Comparison of ENCODE assay signal across 22 mouse cellular contexts in the genomic region with DNA sequence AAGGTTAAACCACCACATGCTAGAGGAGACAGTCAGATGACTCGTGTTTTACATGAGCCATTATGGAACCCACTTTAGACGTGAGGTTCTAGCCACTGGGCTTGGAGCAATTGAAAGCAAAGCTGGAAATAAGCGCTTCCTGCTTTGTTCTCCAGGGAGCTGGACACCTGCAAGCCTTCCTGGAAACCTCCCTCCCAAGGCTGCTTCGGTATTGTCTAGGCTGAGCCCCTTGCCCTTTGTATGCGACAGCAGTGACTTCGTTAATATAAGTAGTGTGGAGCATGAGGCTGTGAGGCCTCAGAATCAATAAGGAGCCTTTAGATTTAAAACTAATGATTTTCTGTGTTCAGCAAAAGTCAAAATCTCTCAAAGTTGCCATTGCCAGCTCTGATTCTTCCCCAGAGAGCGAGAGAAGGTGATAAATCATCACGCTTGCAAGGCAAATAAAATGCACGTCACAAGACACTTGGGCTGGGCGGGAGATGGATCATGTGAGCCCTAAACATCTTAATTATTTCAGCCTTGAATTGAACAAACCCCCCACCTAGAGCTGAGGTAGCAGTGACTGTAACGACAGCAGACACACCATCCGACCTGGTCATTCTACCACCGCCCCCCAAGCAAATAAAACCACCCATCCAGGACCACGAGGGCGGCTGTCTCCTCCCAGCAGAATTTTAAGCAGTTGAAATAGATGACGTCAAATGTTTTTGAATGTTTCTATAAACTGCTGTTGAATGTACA.
DNase-seq lines count a peak whose midpoint lies in the region; ATAC-seq and TF ChIP-seq lines count a peak whose summit lies in the region.
"Had no signal": no experiment of that assay in that cellular context is flagged by ENCODE, and none has a peak within 500 bp of the region (broad histone marks: within the 10 kb centered on the region; RNA-seq: fewer than 3 reads in every experiment).

No protein-coding gene starts in this region.

- H3K9ac ChIP-seq in hindbrain, postnatal 0 days (replicated peaks; ENCODE audit: low read length) = no peak overlapping the region
- no peak overlapping the region for H3K9ac ChIP-seq in neural tube, embryonic 12.5 days
- no peak overlapping the region for H3K9ac ChIP-seq in midbrain, embryonic 14.5 days (replicated peaks; ENCODE audit: low read length)
- H3K9ac ChIP-seq: embryonic facial prominence, embryonic 13.5 days; forebrain, postnatal 0 days; limb, embryonic 13.5 days; liver, embryonic 13.5 days; lung, embryonic 15.5 days had no signal

- no peaks in the 10 kb centered on the region for H3K27me3 ChIP-seq in hindbrain, embryonic 10.5 days (ENCODE audit: insufficient read depth, poor library complexity, severe bottlenecking)
- no peaks in the 10 kb centered on the region for H3K27me3 ChIP-seq in hindbrain, postnatal 0 days (ENCODE audit: insufficient read depth, low read length)
- H3K27me3 ChIP-seq in neural tube, embryonic 12.5 days (replicated peaks) = no peaks in the 10 kb centered on the region
- no peaks in the 10 kb centered on the region for H3K27me3 ChIP-seq in midbrain, embryonic 14.5 days (ENCODE audit: control insufficient read depth, insufficient read depth, low read length)
- H3K27me3 ChIP-seq in cerebellum, adult 2 months (ENCODE audit: control insufficient read depth, insufficient read depth, low read length) = no peaks in the 10 kb centered on the region
- H3K27me3 ChIP-seq: CH12.LX; embryonic facial prominence, embryonic 13.5 days; limb, embryonic 13.5 days; liver, embryonic 13.5 days; lung, embryonic 15.5 days had no signal

- TF ChIP-seq POLR2A in lung, adult 2 months (IDR thresholded peaks at IDR 0.05; ENCODE audit: borderline replicate concordance, extremely low read depth, low read depth, low read length) = no peak
- TF ChIP-seq POLR2A in cerebellum, adult 2 months (IDR thresholded peaks at IDR 0.05; ENCODE audit: borderline replicate concordance, insufficient read depth, low read length) = no peak

- WGBS in hindbrain, embryonic 10.5 days = 58% methylated on average over 16 of the region's 16 CpGs
- WGBS in hindbrain, postnatal 0 days = 49% methylated on average over 16 of the region's 16 CpGs
- 29% methylated on average over 16 of the region's 16 CpGs for WGBS in neural tube, embryonic 12.5 days
- 25% methylated on average over 16 of the region's 16 CpGs for WGBS in midbrain, embryonic 14.5 days
- 68% methylated on average over 16 of the region's 16 CpGs for WGBS in lung, adult 2 months
- 69% methylated on average over 16 of the region's 16 CpGs for WGBS in cerebellum, adult 2 months

- DNase-seq in hindbrain, embryonic 10.5 days (ENCODE audit: low spot score) = no peak
- no peak for DNase-seq in hindbrain, postnatal 0 days (ENCODE audit: low spot score)
- DNase-seq in neural tube, embryonic 10.5 days (ENCODE audit: extremely low spot score, low spot score) = no peak
- peak; percentile 44 for DNase-seq in midbrain, embryonic 14.5 days
- DNase-seq in lung, adult 2 months = no peak
- DNase-seq in right cerebral cortex, adult 2 months (ENCODE audit: low spot score in 2 of 2) = no peak
- no peak for DNase-seq in cerebellum, adult 2 months
- DNase-seq: adrenal gland, adult 2 months; cerebellum, adult 9-11 months; forebrain, postnatal 0 days; kidney, adult 8-10 months; layer of hippocampus, postnatal 36 days; liver, embryonic 13.5 days; thymus, adult 2 months had no signal

- H3K4me2 ChIP-seq in hindbrain, postnatal 0 days (ENCODE audit: low read depth, low read length) = no peak overlapping the region
- H3K4me2 ChIP-seq in neural tube, embryonic 12.5 days (replicated peaks) = peak overlapping the region; percentile 0; the same call in 1 of the 2 replicates
- peak overlapping the region; percentile 24 for H3K4me2 ChIP-seq in midbrain, embryonic 14.5 days (ENCODE audit: low read length)
- H3K4me2 ChIP-seq: embryonic facial prominence, embryonic 13.5 days; limb, embryonic 13.5 days; liver, embryonic 13.5 days; lung, embryonic 15.5 days had no signal

- no peaks in the 10 kb centered on the region for H3K9me3 ChIP-seq in hindbrain, embryonic 10.5 days
- H3K9me3 ChIP-seq in hindbrain, postnatal 0 days (ENCODE audit: low read length) = no peaks in the 10 kb centered on the region
- no peaks in the 10 kb centered on the region for H3K9me3 ChIP-seq in neural tube, embryonic 12.5 days
- H3K9me3 ChIP-seq in midbrain, embryonic 14.5 days (ENCODE audit: control insufficient read depth, low read length) = no peaks in the 10 kb centered on the region
- H3K9me3 ChIP-seq: embryonic facial prominence, embryonic 13.5 days; heart, embryonic 10.5 days; limb, embryonic 13.5 days; liver, embryonic 13.5 days; lung, embryonic 15.5 days had no signal

- 0 out of 2 replicates have a peak overlapping the region, but pooled peaks have one; percentile 36 for H3K27ac ChIP-seq in hindbrain, embryonic 10.5 days
- H3K27ac ChIP-seq in hindbrain, postnatal 0 days = no peak overlapping the region
- no peak overlapping the region for H3K27ac ChIP-seq in neural tube, embryonic 12.5 days
- H3K27ac ChIP-seq in midbrain, embryonic 14.5 days (replicated peaks; ENCODE audit: low read depth, low read length) = peak overlapping the region; percentile 57
- no peak overlapping the region for H3K27ac ChIP-seq in cerebellum, adult 2 months (ENCODE audit: insufficient read depth, low read length)
- H3K27ac ChIP-seq: embryonic facial prominence, embryonic 13.5 days; heart, embryonic 10.5 days; layer of hippocampus, adult 2 months; limb, embryonic 13.5 days; liver, embryonic 13.5 days; lung, embryonic 15.5 days; macrophage had no signal

- no peaks in the 10 kb centered on the region for H3K36me3 ChIP-seq in hindbrain, embryonic 10.5 days
- no peaks in the 10 kb centered on the region for H3K36me3 ChIP-seq in hindbrain, postnatal 0 days (ENCODE audit: insufficient read depth, low read length)
- H3K36me3 ChIP-seq in neural tube, embryonic 12.5 days = no peaks in the 10 kb centered on the region
- H3K36me3 ChIP-seq in midbrain, embryonic 14.5 days (ENCODE audit: control insufficient read depth, insufficient read depth, low read length) = no peaks in the 10 kb centered on the region
- H3K36me3 ChIP-seq: embryonic facial prominence, embryonic 13.5 days; heart, embryonic 10.5 days; limb, embryonic 13.5 days; liver, embryonic 13.5 days; lung, embryonic 15.5 days had no signal

- H3K4me1 ChIP-seq in hindbrain, embryonic 10.5 days (replicated peaks) = peaks cover 14% of the 10 kb centered on the region
- H3K4me1 ChIP-seq in hindbrain, postnatal 0 days (ENCODE audit: insufficient read depth, low read length) = peaks cover 4% of the 10 kb centered on the region; the same call in 1 of the 2 replicates
- H3K4me1 ChIP-seq in neural tube, embryonic 12.5 days = peaks cover 11% of the 10 kb centered on the region; the same call in 1 of the 2 replicates
- H3K4me1 ChIP-seq in midbrain, embryonic 14.5 days (ENCODE audit: control insufficient read depth, insufficient read depth, low read length) = peaks cover 16% of the 10 kb centered on the region
- no peaks in the 10 kb centered on the region for H3K4me1 ChIP-seq in lung, adult 2 months (ENCODE audit: control insufficient read depth, insufficient read depth, low read length)
- no peaks in the 10 kb centered on the region for H3K4me1 ChIP-seq in cerebellum, adult 2 months (ENCODE audit: control insufficient read depth, insufficient read depth, low read length)
- H3K4me1 ChIP-seq: embryonic facial prominence, embryonic 13.5 days; heart, embryonic 10.5 days; liver, embryonic 13.5 days; lung, embryonic 15.5 days had no signal

- no peak for TF ChIP-seq CTCF in hindbrain, postnatal 0 days (IDR thresholded peaks at IDR 0.05; ENCODE audit: low read depth)
- no peak for TF ChIP-seq CTCF in lung, adult 2 months (IDR thresholded peaks at IDR 0.05; ENCODE audit: insufficient read depth, low read length)
- TF ChIP-seq CTCF in cerebellum, adult 2 months (IDR thresholded peaks at IDR 0.05; ENCODE audit: borderline replicate concordance, insufficient read depth, low read depth, low read length) = no peak

- ATAC-seq in hindbrain, postnatal 0 days = no peak
- ATAC-seq in neural tube, embryonic 12.5 days (ENCODE audit: low FRiP score, low read depth) = peak; percentile 25; the same call in 1 of the 2 replicates
- no peak; the same call in 1 of the 2 replicates for ATAC-seq in midbrain, embryonic 14.5 days (ENCODE audit: low FRiP score, low TSS enrichment)
- ATAC-seq: forebrain, postnatal 0 days had no signal

- no peak overlapping the region for H3K4me3 ChIP-seq in hindbrain, embryonic 10.5 days
- no peak overlapping the region for H3K4me3 ChIP-seq in hindbrain, postnatal 0 days (ENCODE audit: low read length)
- H3K4me3 ChIP-seq in neural tube, embryonic 12.5 days = no peak overlapping the region
- no peak overlapping the region for H3K4me3 ChIP-seq in midbrain, embryonic 14.5 days (replicated peaks; ENCODE audit: low read depth, low read length)
- H3K4me3 ChIP-seq in lung, adult 2 months (replicated peaks; ENCODE audit: extremely low read depth, low read depth, low read length) = no peak overlapping the region
- no peak overlapping the region for H3K4me3 ChIP-seq in cerebellum, adult 2 months (replicated peaks; ENCODE audit: insufficient read depth, low read depth, low read length)
- H3K4me3 ChIP-seq: embryonic facial prominence, embryonic 13.5 days; heart, embryonic 10.5 days; layer of hippocampus, adult 2 months; limb, embryonic 13.5 days; liver, embryonic 13.5 days; lung, embryonic 15.5 days had no signal

Comparison
In these comparisons a context has a peak if more than half of its experiments do, and no peak if none do; other contexts are left out.
1. H3K27ac ChIP-seq: peak in hindbrain, embryonic 10.5 days (single experiment) and midbrain, embryonic 14.5 days (single experiment); none in hindbrain, postnatal 0 days (single experiment), neural tube, embryonic 12.5 days (single experiment) and cerebellum, adult 2 months (single experiment).